Mouse (Mus musculus) adrenal gland, adult 8-10 months (tissue): ENCODE data around the gene Fars2. TPM values are rescaled to one million over a fixed set of nuclear protein-coding genes. Genes with fewer than 3 reads are reported as not detected.

ENCODE experiments used
- DNase-seq: peaks from one replicate; pipeline ENCODE4 v3.0.0; 2022
- total RNA-seq, 4 experiments: library from RNA; stranded (reverse); gene quantifications; 2 replicates each; pipeline ENCODE4 v1.2.4; 2022

Fars2 gene
- total RNA-seq, 4 experiments from 2014 or later, result 91.5 to 101 (median 98.0) TPM

GRCm38 (mm10) chr13:36218347-36218746 lies 101.1 kb downstream of the Fars2 start:
- DNase-seq, result no peak

GRCm38 (mm10) chr13:36219506-36219905 lies 102.3 kb downstream of the Fars2 start:
- no peak for DNase-seq

- no peak for DNase-seq
Measured at GRCm38 (mm10) chr13:36221897-36222296, 104.7 kb downstream of the Fars2 start.

GRCm38 (mm10) chr13:36222721-36223120 lies 105.5 kb downstream of the Fars2 start:
- DNase-seq, result no peak

GRCm38 (mm10) chr13:36224431-36224830 lies 107.2 kb downstream of the Fars2 start:
- peak; percentile 52 for DNase-seq

- DNase-seq, result peak; percentile 65
Measured at GRCm38 (mm10) chr13:36242261-36242660, 125.0 kb downstream of the Fars2 start.

- no peak for DNase-seq
Measured at GRCm38 (mm10) chr13:36253936-36254335, 136.7 kb downstream of the Fars2 start.

GRCm38 (mm10) chr13:36257213-36257612 lies 140.0 kb downstream of the Fars2 start:
- no peak for DNase-seq

- DNase-seq, result no peak
Measured at GRCm38 (mm10) chr13:36259754-36260153, 142.5 kb downstream of the Fars2 start.

- DNase-seq, result no peak
Measured at GRCm38 (mm10) chr13:36261299-36261698, 144.1 kb downstream of the Fars2 start.

- DNase-seq, result no peak
Measured at GRCm38 (mm10) chr13:36263240-36264095, 146.3 kb downstream of the Fars2 start.

- no peak for DNase-seq
Measured at GRCm38 (mm10) chr13:36264391-36264790, 147.2 kb downstream of the Fars2 start.

- DNase-seq, result no peak
Measured at GRCm38 (mm10) chr13:36265342-36265744, 148.1 kb downstream of the Fars2 start.

- no peak for DNase-seq
Measured at GRCm38 (mm10) chr13:36267399-36267798, 150.2 kb downstream of the Fars2 start.

GRCm38 (mm10) chr13:36270867-36271266 lies 153.7 kb downstream of the Fars2 start:
- DNase-seq, result no peak

- no peak for DNase-seq
Measured at GRCm38 (mm10) chr13:36273497-36273896, 156.3 kb downstream of the Fars2 start.

GRCm38 (mm10) chr13:36276194-36276593 lies 159.0 kb downstream of the Fars2 start:
- DNase-seq, result no peak

GRCm38 (mm10) chr13:36282018-36282417 lies 164.8 kb downstream of the Fars2 start:
- peak; percentile 20 for DNase-seq

- no peak for DNase-seq
Measured at GRCm38 (mm10) chr13:36282785-36283544, 165.8 kb downstream of the Fars2 start.

GRCm38 (mm10) chr13:36283545-36284067 lies 166.4 kb downstream of the Fars2 start:
- DNase-seq, result no peak

- DNase-seq, result no peak
Measured at GRCm38 (mm10) chr13:36284097-36284496, 166.9 kb downstream of the Fars2 start.

- no peak for DNase-seq
Measured at GRCm38 (mm10) chr13:36285235-36285634, 168.0 kb downstream of the Fars2 start.

GRCm38 (mm10) chr13:36293511-36293910 lies 176.3 kb downstream of the Fars2 start:
- DNase-seq, result no peak
